8 mouse cellular contexts compared by ENCODE assay signal in genomic region chr4:45341669-45342249, GRCm38 (mm10). TPM values are rescaled to one million over a fixed set of nuclear protein-coding genes. Genes with fewer than 3 reads are reported as not detected.
DNase-seq lines count a peak whose midpoint lies in the region; ATAC-seq lines count a peak whose summit lies in the region.

Gene Dcaf10 (plus strand): TSS chr4:45342101.

- H3K9ac ChIP-seq in lung, embryonic 16.5 days (ENCODE audit: low read length), result peak within 1 kb of the TSS; percentile 91

- peak; percentile 74 for DNase-seq in MEL-GATA-1-ER (ENCODE audit: extremely low read depth, low read depth)
- DNase-seq in cerebellum, adult 8-10 months, result peak; percentile 92
- DNase-seq in forelimb bud, embryonic 11.5 days (ENCODE audit: low read depth, low spot score), result peak; percentile 90
- DNase-seq in layer of hippocampus, adult 9-10 months (ENCODE audit: low spot score), result peak; percentile 72
- DNase-seq in ovary, postnatal 10 days (ENCODE audit: low spot score), result peak; percentile 96
- DNase-seq in thymus, postnatal 10 days (ENCODE audit: low spot score in 2 of 2), result peak; percentile 88 to 95

- H3K27ac ChIP-seq in lung, embryonic 16.5 days (ENCODE audit: low read length), result peak within 1 kb of the TSS; percentile 98

- peak; percentile 86 to 88 for ATAC-seq in hematopoietic stem cell, adult 5-6 weeks (replicated peaks in 1 of 2; ENCODE audit: insufficient read depth in 1 of 2, low FRiP score in 2 of 2, low TSS enrichment in 1 of 2, low read depth in 1 of 2, poor library complexity in 2 of 2, severe bottlenecking in 2 of 2)
- peak; percentile 96 for ATAC-seq in lung, embryonic 16.5 days (ENCODE audit: low read depth)

- H3K4me2 ChIP-seq in lung, embryonic 16.5 days (ENCODE audit: low read depth, low read length), result peak within 1 kb of the TSS; percentile 81

- H3K36me3 ChIP-seq in lung, embryonic 16.5 days (ENCODE audit: control insufficient read depth, insufficient read depth, low read length), result no peaks in the 10 kb centered on the region

- H3K27me3 ChIP-seq in lung, embryonic 16.5 days (ENCODE audit: control insufficient read depth, insufficient read depth, low read depth, low read length), result no peaks in the 10 kb centered on the region

- peak within 1 kb of the TSS; percentile 80 for H3K4me3 ChIP-seq in lung, embryonic 16.5 days (ENCODE audit: low read length)

- H3K9me3 ChIP-seq in lung, embryonic 16.5 days (ENCODE audit: control insufficient read depth, low read length), result no peaks in the 10 kb centered on the region

- H3K4me1 ChIP-seq in lung, embryonic 16.5 days (replicated peaks; ENCODE audit: control insufficient read depth, insufficient read depth, low read length), result peaks cover 13% of the 10 kb centered on the region

- under 1% methylated on average over 28 of the region's 42 CpGs for WGBS in lung, embryonic 16.5 days

RNA-seq across cellular contexts. Expression of gene Dcaf10, which starts in this region (rescaled TPM):
- total RNA-seq in hematopoietic stem cell, adult 5-6 weeks (2017), result 16.0 and 19.3 TPM in 2 replicates
- 9.7 and 10.2 TPM in 2 replicates for polyA plus RNA-seq in lung, embryonic 16.5 days (2015; fragmentation: Nextera tagmentation; extraction: Ambion mirVana)

Comparison
In these comparisons a context has a peak if more than half of its experiments do, and no peak if none do; other contexts are left out.
1. Peak in every context shown above with its lines: DNase-seq, ATAC-seq, H3K4me3 ChIP-seq and H3K27ac ChIP-seq.